Mouse (Mus musculus): ENCODE results near the gene Gde1. TPM values are rescaled to one million over a fixed set of nuclear protein-coding genes. Genes with fewer than 3 reads are reported as not detected.

Gene Gde1
- polyA plus RNA-seq, 1 experiment from 2014 or later, result 115 TPM

DNA sequence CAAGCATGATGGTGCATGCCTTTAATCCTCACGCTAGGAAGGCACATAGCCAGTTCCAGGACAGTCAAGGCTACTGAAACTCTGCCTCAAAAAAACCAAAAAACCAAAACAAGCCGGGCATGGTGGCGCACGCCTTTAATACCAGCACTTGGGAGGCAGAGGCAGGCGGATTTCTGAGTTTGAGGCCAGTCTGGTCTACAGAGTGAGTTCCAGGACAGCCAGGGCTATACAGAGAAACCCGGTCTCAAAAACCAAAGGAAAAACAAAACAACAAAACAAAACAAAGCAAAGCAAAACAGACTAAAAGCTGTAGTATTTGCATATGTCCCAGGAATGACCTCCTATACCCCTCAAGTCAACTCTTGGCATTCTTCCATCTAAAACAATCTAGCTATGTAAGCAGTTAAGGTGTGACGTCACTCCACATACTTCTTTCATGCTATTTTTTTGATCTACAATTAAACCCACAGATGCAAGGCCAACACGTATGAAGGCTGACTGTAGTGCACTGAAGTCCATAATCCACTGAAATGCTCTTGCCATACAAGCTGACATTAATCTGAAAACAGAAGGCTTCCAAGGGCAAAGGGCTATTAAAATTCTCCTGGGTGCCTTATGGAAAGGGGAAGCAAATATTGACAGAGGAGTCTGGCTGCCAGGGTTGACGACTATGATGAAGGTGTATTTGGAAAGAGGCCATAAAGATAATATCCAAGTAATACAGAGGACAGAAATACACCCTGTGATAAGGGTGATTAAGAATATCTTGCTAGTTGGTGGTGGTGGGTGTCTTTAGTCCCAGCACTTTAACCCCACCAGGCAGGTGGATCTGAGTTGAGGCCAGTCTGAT lies 1.4 kb downstream of the Gde1 start:
- Histone ChIP-seq H3K4me1 (peaks cover 21% of the 10 kb centered on the region), H3K9me3 (replicated peaks) (no peaks in the 10 kb centered on the region), H3K36me3 (0 out of 2 replicates have a peak, but pooled peaks cover 3% of the 10 kb centered on the region), H3K9ac (peak overlapping the region; percentile 85; the same call in 1 of the 2 replicates), H3K27me3 (no peaks in the 10 kb centered on the region), H3K27ac (no peak overlapping the region), H3K4me2 (replicated peaks) (peak overlapping the region; percentile 62), H3K4me3 (peak overlapping the region; percentile 80)
- WGBS, result 81% methylated on average over 9 of the region's 9 CpGs
- no peak for ATAC-seq (ENCODE audit: low FRiP score)

DNA sequence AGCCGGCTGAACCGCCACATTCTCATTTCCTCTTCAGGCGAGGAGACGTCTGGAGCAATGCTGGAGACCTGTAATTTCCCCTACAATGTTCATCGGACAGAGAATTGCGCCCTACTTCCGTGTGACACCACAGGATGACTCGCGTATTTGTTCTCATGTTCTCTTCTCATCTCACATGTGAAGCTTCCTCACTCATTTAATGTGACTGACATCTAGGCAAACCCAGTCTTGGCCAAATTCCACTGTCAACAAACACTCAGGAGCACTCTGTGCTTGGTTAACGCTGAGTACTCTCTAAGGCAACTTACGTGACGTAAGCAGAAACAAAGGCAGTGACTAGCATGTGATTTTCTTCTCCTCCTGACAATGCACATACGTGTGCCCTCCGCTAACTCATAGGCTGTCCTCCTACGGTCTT lies 2.4 kb downstream of the Gde1 start:
- Histone ChIP-seq H3K9me3 (replicated peaks) (no peaks in the 10 kb centered on the region), H3K9ac (no peak overlapping the region), H3K4me2 (replicated peaks) (peak overlapping the region; percentile 62; the same call in 1 of the 2 replicates), H3K27ac (no peak overlapping the region), H3K4me3 (no peak overlapping the region), H3K36me3 (peaks cover 13% of the 10 kb centered on the region), H3K4me1 (peaks cover 21% of the 10 kb centered on the region), H3K27me3 (no peaks in the 10 kb centered on the region)
- WGBS, result 94% methylated on average over 15 of the region's 15 CpGs
- no peak for ATAC-seq (ENCODE audit: low FRiP score)

DNA sequence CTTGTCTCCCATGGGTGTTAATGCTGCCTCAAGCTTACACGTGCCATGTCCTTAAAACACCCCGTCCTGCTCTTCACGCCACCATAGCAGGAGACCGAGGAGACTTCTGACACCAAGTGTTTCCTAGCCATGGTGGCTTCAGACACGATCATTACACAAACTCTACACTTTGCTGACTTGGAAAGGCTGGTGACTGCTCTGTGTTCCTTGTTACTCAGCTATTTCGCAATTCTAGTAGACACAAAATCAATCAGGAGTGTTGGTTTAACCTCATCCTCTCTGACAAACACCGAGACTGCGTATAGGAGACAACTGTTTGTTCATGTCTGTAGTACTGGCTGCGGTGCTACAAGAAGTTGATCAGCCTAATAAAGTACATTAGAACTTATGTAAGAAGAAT lies 6.7 kb downstream of the Gde1 start:
- H3K4me3 ChIP-seq, result no peak overlapping the region
- 95% methylated on average over 9 of the region's 9 CpGs for WGBS
- no peak overlapping the region for H3K27ac ChIP-seq
- H3K4me1 ChIP-seq, result peaks cover 8% of the 10 kb centered on the region
- no peak overlapping the region for H3K4me2 ChIP-seq (replicated peaks)
- no peaks in the 10 kb centered on the region for H3K27me3 ChIP-seq
- H3K36me3 ChIP-seq, result peaks cover 51% of the 10 kb centered on the region
- no peaks in the 10 kb centered on the region for H3K9me3 ChIP-seq (replicated peaks)
- no peak for ATAC-seq (ENCODE audit: low FRiP score)
- H3K9ac ChIP-seq, result no peak overlapping the region

DNA sequence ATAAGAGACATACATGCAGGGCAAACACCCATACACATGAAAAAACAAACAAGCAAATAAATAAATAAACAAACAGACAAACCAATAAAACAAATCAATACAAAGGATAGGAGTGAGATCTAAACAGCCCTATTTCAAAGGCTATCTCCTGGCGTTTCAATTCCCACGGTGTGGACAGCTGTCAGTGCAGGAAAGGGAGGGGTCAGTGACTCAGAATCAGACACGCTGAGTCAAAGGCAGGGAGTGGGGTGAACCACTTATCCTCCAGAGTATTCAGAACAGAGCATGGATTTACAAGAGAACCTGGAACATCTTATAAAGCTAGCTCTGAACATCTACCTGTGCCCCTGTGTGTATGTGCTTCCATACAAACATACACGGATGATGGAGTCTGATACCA lies 8.4 kb downstream of the Gde1 start:
- Histone ChIP-seq H3K36me3 (peaks cover 65% of the 10 kb centered on the region), H3K9me3 (replicated peaks) (no peaks in the 10 kb centered on the region), H3K4me2 (replicated peaks) (no peak overlapping the region), H3K27me3 (no peaks in the 10 kb centered on the region), H3K4me1 (no peaks in the 10 kb centered on the region), H3K27ac (no peak overlapping the region), H3K9ac (no peak overlapping the region), H3K4me3 (no peak overlapping the region)
- ATAC-seq (ENCODE audit: low FRiP score), result no peak
- WGBS, result 85% methylated on average over 4 of the region's 4 CpGs

DNA sequence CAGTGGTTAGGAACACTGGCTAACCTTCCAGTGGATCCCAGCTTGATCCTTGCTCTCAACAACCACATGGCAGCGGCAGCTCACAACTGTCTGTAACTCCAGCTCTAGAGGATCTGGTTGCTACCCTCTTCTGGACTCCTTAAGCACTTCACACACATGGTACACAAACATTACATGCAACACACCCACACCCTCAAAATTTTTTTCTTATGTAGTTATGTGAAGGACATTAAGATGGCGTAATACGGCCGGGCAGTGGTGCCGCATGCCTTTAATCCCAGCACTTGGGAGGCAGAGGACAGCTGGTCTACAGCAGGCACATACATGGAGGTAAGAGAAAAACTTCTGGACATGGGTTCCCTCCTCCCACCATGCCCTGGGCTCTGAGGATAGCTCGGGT lies 9.4 kb downstream of the Gde1 start:
- H3K36me3 ChIP-seq, result peaks cover 72% of the 10 kb centered on the region
- WGBS, result 97% methylated on average over 6 of the region's 6 CpGs

DNA sequence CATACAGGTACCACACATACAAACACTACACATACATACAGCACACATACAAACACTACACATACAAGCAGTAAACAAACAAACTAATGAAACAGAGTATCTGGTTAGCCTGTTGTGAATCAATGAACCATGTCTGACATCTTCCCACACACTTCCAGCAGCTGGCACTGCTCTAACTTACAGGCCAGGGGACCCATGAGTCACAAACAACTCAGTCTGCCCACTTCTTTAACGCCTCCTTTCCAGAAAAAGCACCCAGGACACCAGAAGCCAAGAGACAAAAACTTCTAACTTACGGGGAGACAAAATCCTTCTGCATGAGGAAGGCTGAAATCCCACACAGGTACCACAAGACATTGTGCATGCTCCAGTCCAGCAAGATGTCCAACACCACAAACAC lies 14.3 kb downstream of the Gde1 start:
- H3K27ac ChIP-seq, result no peak overlapping the region
- no peak for ATAC-seq (ENCODE audit: low FRiP score)
- H3K4me1 ChIP-seq, result no peaks in the 10 kb centered on the region
- H3K4me3 ChIP-seq, result no peak overlapping the region
- no peak overlapping the region for H3K4me2 ChIP-seq (replicated peaks)
- no peaks in the 10 kb centered on the region for H3K27me3 ChIP-seq
- H3K9me3 ChIP-seq (replicated peaks), result no peaks in the 10 kb centered on the region
- H3K36me3 ChIP-seq, result peaks cover 83% of the 10 kb centered on the region
- no peak overlapping the region for H3K9ac ChIP-seq
- WGBS, result 90% methylated on average over 2 of the region's 2 CpGs

More for the DNA sequence above, 9.4 kb downstream of the Gde1 start:
- Histone ChIP-seq H3K9ac (no peak overlapping the region), H3K27me3 (no peaks in the 10 kb centered on the region), H3K4me1 (no peaks in the 10 kb centered on the region), H3K4me3 (no peak overlapping the region), H3K9me3 (replicated peaks) (no peaks in the 10 kb centered on the region), H3K27ac (no peak overlapping the region), H3K4me2 (replicated peaks) (no peak overlapping the region)
- no peak for ATAC-seq (ENCODE audit: low FRiP score)

DNA sequence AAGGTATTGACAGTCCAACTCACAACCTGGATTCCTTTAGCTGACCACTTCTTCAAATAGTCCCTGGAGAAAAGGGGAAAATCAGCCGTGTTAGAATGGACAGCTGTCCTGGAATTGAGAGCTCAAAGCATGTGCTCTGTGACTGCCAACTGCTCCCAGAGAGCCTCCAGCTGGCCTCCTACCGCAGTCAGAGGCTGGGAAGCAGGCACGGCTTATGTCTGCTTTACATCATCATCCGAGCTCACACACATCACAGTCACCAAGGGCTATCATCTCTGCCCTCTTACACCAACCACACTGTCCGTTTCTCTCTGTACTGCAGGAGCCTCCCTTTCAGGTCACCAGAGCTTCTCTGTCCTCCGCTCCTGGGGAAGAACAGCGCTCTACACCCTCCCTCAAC lies 16.5 kb downstream of the Gde1 start:
- H3K4me3 ChIP-seq, result no peak overlapping the region
- H3K27me3 ChIP-seq, result no peaks in the 10 kb centered on the region
- H3K36me3 ChIP-seq, result peaks cover 65% of the 10 kb centered on the region
- H3K9ac ChIP-seq, result no peak overlapping the region
- H3K4me2 ChIP-seq (replicated peaks), result no peak overlapping the region
- ATAC-seq (ENCODE audit: low FRiP score), result no peak
- no peaks in the 10 kb centered on the region for H3K9me3 ChIP-seq (replicated peaks)
- H3K27ac ChIP-seq, result no peak overlapping the region
- WGBS, result 89% methylated on average over 7 of the region's 7 CpGs
- no peaks in the 10 kb centered on the region for H3K4me1 ChIP-seq

DNA sequence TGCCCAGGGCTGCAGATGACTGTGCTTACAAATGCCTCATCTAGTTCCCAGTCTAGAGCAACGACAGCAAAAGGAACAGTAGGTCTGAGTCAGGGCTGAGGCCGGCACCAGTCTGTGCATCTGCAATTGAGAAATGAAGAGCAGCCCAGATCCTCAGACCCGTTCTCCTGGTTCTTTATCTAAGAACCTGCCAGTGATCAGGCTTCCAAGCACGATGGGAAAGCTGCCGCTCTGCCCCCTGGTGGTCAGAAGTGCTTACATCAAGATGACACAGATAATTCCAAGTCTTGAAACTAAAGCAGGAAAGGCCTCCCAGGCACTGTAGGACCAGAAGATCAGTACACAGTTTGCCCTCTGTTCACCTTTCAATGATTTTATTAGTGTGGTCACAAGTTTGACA lies 17.4 kb downstream of the Gde1 start:
- H3K36me3 ChIP-seq, result peaks cover 58% of the 10 kb centered on the region

DNA sequence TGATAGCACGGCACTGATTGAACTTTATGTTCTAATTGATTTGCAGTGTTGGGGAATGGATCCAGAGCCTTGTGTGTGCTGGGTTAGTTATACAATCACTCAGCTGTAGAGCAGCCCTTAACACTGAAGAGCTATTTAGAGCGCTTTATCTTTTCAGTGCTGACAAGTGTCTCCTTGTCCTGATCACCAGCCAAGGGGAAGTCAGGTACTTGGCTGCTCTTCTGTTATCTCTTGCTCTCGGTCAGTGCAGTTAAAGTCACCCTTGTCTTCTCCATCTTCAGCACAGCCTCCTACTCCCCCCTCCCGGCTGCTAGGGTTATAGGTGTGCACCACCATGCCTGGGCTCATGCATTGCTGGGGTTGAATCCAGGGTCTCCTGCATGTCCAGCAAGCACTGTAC lies 28.8 kb downstream of the Gde1 start:
- Histone ChIP-seq H3K36me3 (no peaks in the 10 kb centered on the region), H3K4me3 (no peak overlapping the region), H3K9me3 (replicated peaks) (no peaks in the 10 kb centered on the region), H3K9ac (no peak overlapping the region), H3K4me1 (no peaks in the 10 kb centered on the region), H3K27ac (no peak overlapping the region), H3K27me3 (no peaks in the 10 kb centered on the region), H3K4me2 (replicated peaks) (no peak overlapping the region)
- 87% methylated on average over 4 of the region's 4 CpGs for WGBS
- no peak for ATAC-seq (ENCODE audit: low FRiP score)

More for the DNA sequence above, 17.4 kb downstream of the Gde1 start:
- Histone ChIP-seq H3K4me1 (no peaks in the 10 kb centered on the region), H3K27me3 (no peaks in the 10 kb centered on the region), H3K9me3 (replicated peaks) (no peaks in the 10 kb centered on the region), H3K9ac (no peak overlapping the region), H3K4me2 (replicated peaks) (no peak overlapping the region), H3K27ac (no peak overlapping the region), H3K4me3 (no peak overlapping the region)
- peak; percentile 29; the same call in 1 of the 2 replicates for ATAC-seq (ENCODE audit: low FRiP score)
- WGBS, result 24% methylated on average over 5 of the region's 5 CpGs

DNA sequence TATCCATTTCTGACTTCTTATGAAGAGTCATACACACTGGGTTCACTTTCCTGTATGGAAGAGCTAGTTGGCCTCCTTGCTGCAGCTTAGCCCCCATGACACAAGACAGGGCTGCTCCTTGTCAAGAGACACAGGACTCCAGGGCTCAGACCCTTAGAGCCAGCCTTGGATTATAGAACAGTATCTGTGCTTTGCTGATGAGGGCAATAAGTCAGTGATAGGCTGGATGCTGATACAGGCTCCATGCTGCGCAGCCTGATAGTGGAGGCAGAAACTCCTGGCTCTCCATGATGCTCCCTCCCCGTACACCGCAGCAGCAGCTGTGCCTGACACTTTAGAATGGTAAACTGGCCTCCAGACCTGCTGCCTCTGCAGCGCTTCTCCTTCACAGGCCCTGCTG lies 35.4 kb downstream of the Gde1 start:
- Histone ChIP-seq H3K4me3 (no peak overlapping the region), H3K4me1 (no peaks in the 10 kb centered on the region), H3K36me3 (no peaks in the 10 kb centered on the region), H3K9ac (no peak overlapping the region), H3K4me2 (replicated peaks) (no peak overlapping the region), H3K27me3 (no peaks in the 10 kb centered on the region), H3K9me3 (replicated peaks) (no peaks in the 10 kb centered on the region), H3K27ac (no peak overlapping the region)
- ATAC-seq (ENCODE audit: low FRiP score), result no peak
- 76% methylated on average over 4 of the region's 4 CpGs for WGBS

DNA sequence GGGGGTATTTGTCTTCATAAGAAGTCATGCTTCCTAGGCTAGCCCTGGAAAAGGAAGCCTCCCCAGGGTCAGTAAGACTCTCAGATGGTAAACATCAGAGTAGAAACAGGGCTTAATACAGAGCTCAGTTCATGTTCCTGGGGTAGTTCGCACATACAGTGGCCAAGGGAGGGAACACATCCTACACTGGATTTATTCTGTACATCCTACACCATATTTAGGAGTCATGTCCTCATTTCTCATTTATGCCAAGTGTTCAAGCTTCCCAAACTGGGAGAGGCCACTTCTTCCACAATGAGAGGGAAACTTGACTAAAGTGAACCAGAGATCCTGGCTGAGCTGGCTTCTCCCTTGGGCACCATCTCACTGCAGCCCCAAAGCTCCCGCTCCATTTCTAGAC lies 37.8 kb downstream of the Gde1 start:
- no peak overlapping the region for H3K4me2 ChIP-seq (replicated peaks)
- no peak overlapping the region for H3K4me3 ChIP-seq
- no peaks in the 10 kb centered on the region for H3K27me3 ChIP-seq
- H3K27ac ChIP-seq, result no peak overlapping the region
- H3K9me3 ChIP-seq (replicated peaks), result peaks cover 9% of the 10 kb centered on the region
- H3K36me3 ChIP-seq, result no peaks in the 10 kb centered on the region
- H3K4me1 ChIP-seq, result no peaks in the 10 kb centered on the region
- no peak for ATAC-seq (ENCODE audit: low FRiP score)
- 92% methylated on average over 2 of the region's 2 CpGs for WGBS
- no peak overlapping the region for H3K9ac ChIP-seq

DNA sequence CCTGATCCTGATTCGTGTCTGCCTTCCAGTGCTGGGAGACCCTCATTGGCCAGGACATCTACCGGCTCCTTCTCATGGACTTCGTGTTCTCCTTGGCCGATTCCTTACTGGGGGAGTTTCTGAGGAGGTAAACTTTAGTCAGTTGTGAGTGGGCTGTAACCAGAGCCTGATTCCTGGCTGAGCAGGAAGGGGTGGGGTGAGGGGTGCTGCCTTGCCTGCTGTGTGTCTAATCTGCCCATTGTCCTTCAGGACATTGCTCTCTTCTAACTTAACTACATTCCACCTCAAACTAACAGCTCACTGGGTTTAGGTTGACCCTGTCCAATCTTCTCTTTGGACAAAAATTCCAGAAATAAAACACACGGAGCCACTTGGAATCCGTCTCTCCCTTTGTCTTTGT lies 48.8 kb downstream of the Gde1 start:
- H3K27ac ChIP-seq, result no peak overlapping the region
- no peak overlapping the region for H3K9ac ChIP-seq
- H3K4me3 ChIP-seq, result no peak overlapping the region
- H3K9me3 ChIP-seq (replicated peaks), result no peaks in the 10 kb centered on the region
- H3K36me3 ChIP-seq, result no peaks in the 10 kb centered on the region
- no peak for ATAC-seq (ENCODE audit: low FRiP score)
- peaks cover 4% of the 10 kb centered on the region; the same call in 1 of the 2 replicates for H3K4me1 ChIP-seq
- H3K27me3 ChIP-seq, result no peaks in the 10 kb centered on the region
- WGBS, result 31% methylated on average over 6 of the region's 6 CpGs
- no peak overlapping the region for H3K4me2 ChIP-seq (replicated peaks)

All from hindbrain, embryonic 12.5 days (tissue).